Mouse (Mus musculus) ES-E14 (cell line): Measurements from ENCODE around the gene H2afb3. TPM values are rescaled to one million over a fixed set of nuclear protein-coding genes. Genes with fewer than 3 reads are reported as not detected.
"Not testable (repeated sequence)": the region's sequence is repeated elsewhere in the genome, so short reads cannot be mapped to it uniquely, and the experiment has no call there.

Source experiments
- DNase-seq: peaks from one replicate; pipeline ENCODE4 v3.0.0-alpha.2; 2013; ENCODE audit warnings: low read depth, low spot score
- H3K27ac ChIP-seq: 2 replicates; pipeline ENCODE4 v1.5.1; 2012; ENCODE audit warnings: low read depth, mild to moderate bottlenecking, low read length, moderate library complexity, mixed read lengths; ENCODE audit not compliant: poor library complexity, insufficient read depth, severe bottlenecking
- H3K36me3 ChIP-seq: 2 replicates; pipeline ENCODE4 v1.6.1; 2012; ENCODE audit warnings: mild to moderate bottlenecking, low read length, moderate library complexity, mixed read lengths; ENCODE audit not compliant: control insufficient read depth, poor library complexity, insufficient read depth, severe bottlenecking
- H3K4me1 ChIP-seq, 2 experiments: fragments of 150-350 bp in 1 of 2; sonication (generic) in 1 of 2; 2 replicates each; pipeline ENCODE4 v1.6.1; 2012; ENCODE audit warnings: low read length in 2 of 2, mild to moderate bottlenecking in 1 of 2, mixed read lengths in 1 of 2; ENCODE audit not compliant: control insufficient read depth in 2 of 2, insufficient read depth in 2 of 2, poor library complexity in 1 of 2
- H3K4me3 ChIP-seq, 2 experiments: fragments of 150-350 bp in 1 of 2; sonication (generic) in 1 of 2; 2 replicates each; pipeline ENCODE4 v1.5.1; 2012; ENCODE audit warnings: low read length in 2 of 2, low read depth in 1 of 2, mild to moderate bottlenecking in 1 of 2, mixed read lengths in 1 of 2; ENCODE audit not compliant: insufficient read depth in 1 of 2, poor library complexity in 1 of 2, severe bottlenecking in 1 of 2
- H3K9ac ChIP-seq: 2 replicates; pipeline ENCODE4 v1.6.1; 2012; ENCODE audit warnings: low read depth, mild to moderate bottlenecking, low read length, mixed read lengths; ENCODE audit not compliant: poor library complexity, insufficient read depth, severe bottlenecking
- H3K9me3 ChIP-seq: fragments of 150-350 bp; sonication (generic); 2 replicates; pipeline ENCODE4 v1.6.1; 2012; ENCODE audit warnings: low read depth, mild to moderate bottlenecking, low read length; ENCODE audit not compliant: control insufficient read depth, insufficient read depth
- CHD2 ChIP-seq: IDR thresholded peaks from 2 replicates; pipeline ENCODE4 v1.6.1; 2014; ENCODE audit warnings: mild to moderate bottlenecking, low read depth, low read length, inconsistent platforms
- HCFC1 ChIP-seq: IDR thresholded peaks from 2 replicates; pipeline ENCODE4 v1.6.1; 2012; ENCODE audit warnings: low read length, inconsistent platforms, borderline replicate concordance; ENCODE audit not compliant: insufficient read depth
- MAFK ChIP-seq: IDR thresholded peaks from 2 replicates; pipeline ENCODE4 v1.6.1; 2014; ENCODE audit warnings: mild to moderate bottlenecking, low read depth, low read length, inconsistent platforms; ENCODE audit not compliant: insufficient read depth
- ZC3H11A ChIP-seq: IDR thresholded peaks from 2 replicates; pipeline ENCODE4 v1.6.1; 2012; ENCODE audit warnings: low read depth, mild to moderate bottlenecking, inconsistent platforms, low read length, borderline replicate concordance
- ZNF384 ChIP-seq: IDR thresholded peaks from 2 replicates; pipeline ENCODE4 v1.6.1; 2012; ENCODE audit warnings: low read depth, low read length, inconsistent platforms
- in situ Hi-C, 2 experiments: fragments of 600-800 bp; cut with MboI; formaldehyde crosslinking; loops; one replicate each; pipeline ENCODE4 v1.15.1; 2025; ENCODE audit warnings: low sequenced_read_pairs in 2 of 2, inconsistent platforms in 1 of 2; ENCODE audit not compliant: unreplicated experiment in 2 of 2
- total RNA-seq: library from RNA; depleted of rRNA; stranded (reverse); fragments of 300-350 nt; gene quantifications from 2 replicates; pipeline ENCODE4 v1.2.3, GENCODE M21; 2012; rRNA removed

The H2afb3 gene
- total RNA-seq: not detected in 2 replicates

GRCm38 (mm10) chrX:120312995-120313394, at the start of gene H2afb3:
TSS of gene H2afb3 (minus strand) at chrX:120313095.
- H3K27ac ChIP-seq, H3K9ac ChIP-seq, in situ Hi-C loops, DNase-seq, H3K4me1 ChIP-seq, H3K4me3 ChIP-seq, H3K9me3 ChIP-seq, H3K36me3 ChIP-seq: not testable (repeated sequence)

- no peak overlapping the region for H3K9ac ChIP-seq
- in situ Hi-C loops: no loop called here
- H3K27ac ChIP-seq: no peak overlapping the region
- no peak for DNase-seq
- H3K4me3 ChIP-seq: no peak overlapping the region
- no peaks in the 10 kb centered on the region for H3K9me3 ChIP-seq
- no peaks in the 10 kb centered on the region for H3K4me1 ChIP-seq
- H3K36me3 ChIP-seq: no peaks in the 10 kb centered on the region
- TF ChIP-seq MAFK (no peak), HCFC1 (no peak), CHD2 (no peak), ZC3H11A (no peak), ZNF384 (no peak)
Observed at GRCm38 (mm10) chrX:120301469-120302175, 11.3 kb downstream of the H2afb3 start.

- H3K9me3 ChIP-seq: no peaks in the 10 kb centered on the region
- peak overlapping the region; percentile 66 to 75 for H3K4me3 ChIP-seq
- no peaks in the 10 kb centered on the region for H3K36me3 ChIP-seq
- in situ Hi-C loops: no loop called here
- H3K4me1 ChIP-seq: no peaks in the 10 kb centered on the region
- no peak overlapping the region for H3K27ac ChIP-seq
- peak overlapping the region; percentile 69 for H3K9ac ChIP-seq
- DNase-seq: no peak
- no peak for TF ChIP-seq MAFK
- no peak for TF ChIP-seq CHD2
- no peak for TF ChIP-seq ZC3H11A
- TF ChIP-seq ZNF384: no peak
- no peak for TF ChIP-seq HCFC1
Observed at GRCm38 (mm10) chrX:120292832-120293750, 19.8 kb downstream of the H2afb3 start.

- no peak for TF ChIP-seq ZC3H11A
- no peak for TF ChIP-seq HCFC1
- TF ChIP-seq MAFK: no peak
- TF ChIP-seq CHD2: no peak
- TF ChIP-seq ZNF384: no peak
- Histone ChIP-seq H3K36me3 (no peaks in the 10 kb centered on the region), H3K4me1 (no peaks in the 10 kb centered on the region), H3K9me3 (no peaks in the 10 kb centered on the region), H3K27ac (no peak overlapping the region), H3K4me3 (no peak overlapping the region), H3K9ac (no peak overlapping the region)
- in situ Hi-C loops: no loop called here
- DNase-seq: no peak
Observed at GRCm38 (mm10) chrX:120291696-120292095, 21.2 kb downstream of the H2afb3 start.
